Mouse (Mus musculus): ENCODE measurements around the gene Cspg5. TPM values are rescaled to one million over a fixed set of nuclear protein-coding genes. Genes with fewer than 3 reads are reported as not detected.
A peak's percentile ranks its signal among the peaks of the same experiment; 100 is the strongest.

The Cspg5 gene
- polyA plus RNA-seq, 1 experiment from 2014 or later: 3.4 TPM

DNA sequence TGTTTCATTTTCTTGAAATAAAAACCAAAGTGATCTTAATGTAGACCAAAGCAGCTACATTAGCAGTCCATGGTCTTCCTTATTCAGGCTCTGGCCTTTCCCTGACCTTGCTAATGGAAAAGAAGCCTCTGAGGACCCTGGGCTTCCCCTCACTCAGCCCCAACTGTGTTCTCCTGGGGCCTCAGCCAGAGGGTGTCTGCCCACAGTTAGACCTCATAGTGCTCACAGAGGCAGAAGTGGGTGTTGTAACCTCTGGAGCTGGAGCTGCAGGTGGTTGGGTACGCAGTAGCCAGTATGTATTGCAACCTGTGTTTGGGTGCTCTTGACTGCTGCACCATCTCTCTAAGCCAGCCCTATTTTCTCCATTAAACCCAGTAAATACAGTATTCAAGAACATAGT, 14.5 kb upstream of the Cspg5 start:
- ATAC-seq (ENCODE audit: insufficient read depth, low FRiP score): no peak
- no peaks in the 10 kb centered on the region for H3K9me3 ChIP-seq (replicated peaks; ENCODE audit: control insufficient read depth, low read length)
- no peak overlapping the region for H3K4me2 ChIP-seq (ENCODE audit: low read depth, low read length)
- 95% methylated on average over 1 of the region's 1 CpGs for WGBS
- H3K4me3 ChIP-seq (replicated peaks; ENCODE audit: low read length): no peak overlapping the region
- H3K27me3 ChIP-seq (ENCODE audit: control insufficient read depth, insufficient read depth, low read length): no peaks in the 10 kb centered on the region
- H3K9ac ChIP-seq (ENCODE audit: low read length): no peak overlapping the region
- no peaks in the 10 kb centered on the region for H3K4me1 ChIP-seq (ENCODE audit: control insufficient read depth, insufficient read depth, low read length)
- H3K36me3 ChIP-seq (ENCODE audit: control insufficient read depth, insufficient read depth, low read length): peaks cover 6% of the 10 kb centered on the region; the same call in 1 of the 2 replicates
- H3K27ac ChIP-seq (ENCODE audit: low read length): no peak overlapping the region

DNA sequence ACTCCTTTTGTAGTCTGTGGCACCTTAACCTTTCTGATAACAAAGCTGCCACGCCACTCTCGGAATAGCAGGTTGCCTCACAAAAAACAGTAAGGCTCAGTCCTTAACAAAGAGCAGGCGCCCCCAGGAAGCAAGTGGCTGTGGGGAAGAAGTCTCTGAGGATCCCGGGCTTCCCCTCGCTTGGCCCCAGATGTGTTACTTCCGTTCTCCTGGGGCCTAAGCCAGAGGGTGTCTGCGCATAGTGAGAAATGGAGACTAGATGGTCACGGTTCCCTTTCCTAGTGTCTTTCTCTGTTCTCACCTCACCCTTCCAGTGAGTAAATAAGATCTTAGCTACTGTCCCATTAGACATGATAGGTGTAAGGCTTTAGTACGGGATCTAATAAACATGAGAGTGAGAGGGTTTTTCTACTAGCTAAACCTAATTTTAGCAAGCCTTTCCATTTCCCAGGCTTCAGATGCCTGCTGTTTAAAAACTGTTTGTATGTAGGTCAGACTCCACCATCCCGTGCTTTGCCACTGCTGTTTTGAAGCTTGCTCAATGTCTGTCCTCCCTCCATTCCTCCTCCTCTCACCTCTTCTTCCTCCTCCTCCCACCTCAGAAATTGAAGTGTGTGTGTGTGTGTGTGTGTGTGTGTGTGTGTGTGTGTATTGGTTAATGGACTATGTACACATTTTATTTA, 13.9 kb upstream of the Cspg5 start:
- ATAC-seq (ENCODE audit: insufficient read depth, low FRiP score): no peak
- no peaks in the 10 kb centered on the region for H3K27me3 ChIP-seq (ENCODE audit: control insufficient read depth, insufficient read depth, low read length)
- no peak overlapping the region for H3K4me3 ChIP-seq (replicated peaks; ENCODE audit: low read length)
- no peak overlapping the region for H3K27ac ChIP-seq (ENCODE audit: low read length)
- H3K36me3 ChIP-seq (ENCODE audit: control insufficient read depth, insufficient read depth, low read length): peaks cover 8% of the 10 kb centered on the region; the same call in 1 of the 2 replicates
- WGBS: 78% methylated on average over 10 of the region's 10 CpGs
- no peak overlapping the region for H3K4me2 ChIP-seq (ENCODE audit: low read depth, low read length)
- H3K9ac ChIP-seq (ENCODE audit: low read length): no peak overlapping the region
- H3K4me1 ChIP-seq (ENCODE audit: control insufficient read depth, insufficient read depth, low read length): no peaks in the 10 kb centered on the region
- no peaks in the 10 kb centered on the region for H3K9me3 ChIP-seq (replicated peaks; ENCODE audit: control insufficient read depth, low read length)

DNA sequence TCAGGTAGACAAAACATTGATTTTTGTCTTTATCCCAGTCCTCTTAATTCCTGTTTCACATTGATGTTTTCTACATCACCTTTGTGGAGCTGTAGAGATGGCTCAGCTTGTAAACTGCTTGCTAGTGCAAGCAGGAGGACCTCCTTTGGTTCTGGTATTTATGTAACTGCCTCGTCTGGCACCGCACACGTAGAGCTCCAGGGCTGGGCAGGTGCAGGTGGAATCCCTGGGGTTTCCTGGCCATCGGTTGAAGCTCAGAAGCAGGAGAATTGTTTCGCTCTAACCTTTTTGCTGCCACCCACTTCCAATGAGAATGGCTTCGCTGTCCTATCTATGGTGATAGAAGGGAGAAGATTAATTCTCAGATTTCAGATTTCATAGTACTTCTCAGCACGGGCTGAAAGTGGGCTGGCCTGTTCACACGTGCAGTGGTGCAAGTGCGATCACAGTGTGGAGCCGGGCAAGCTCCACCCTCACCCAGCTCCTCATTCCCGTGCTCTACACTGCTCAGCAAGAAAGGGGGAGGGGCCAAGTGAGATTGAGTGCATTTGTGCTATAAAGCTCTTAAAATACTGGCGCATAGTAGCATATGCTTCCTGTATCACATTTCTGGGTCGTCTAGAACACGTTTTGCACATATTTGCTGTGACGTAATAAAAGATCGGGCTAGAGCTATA, 13.1 kb upstream of the Cspg5 start:
- H3K27ac ChIP-seq (ENCODE audit: low read length): no peak overlapping the region
- no peaks in the 10 kb centered on the region for H3K4me1 ChIP-seq (ENCODE audit: control insufficient read depth, insufficient read depth, low read length)
- H3K4me3 ChIP-seq (replicated peaks; ENCODE audit: low read length): no peak overlapping the region
- no peaks in the 10 kb centered on the region for H3K9me3 ChIP-seq (replicated peaks; ENCODE audit: control insufficient read depth, low read length)
- no peak overlapping the region for H3K9ac ChIP-seq (ENCODE audit: low read length)
- H3K27me3 ChIP-seq (ENCODE audit: control insufficient read depth, insufficient read depth, low read length): no peaks in the 10 kb centered on the region
- no peak for ATAC-seq (ENCODE audit: insufficient read depth, low FRiP score)
- H3K4me2 ChIP-seq (ENCODE audit: low read depth, low read length): no peak overlapping the region
- peaks cover 13% of the 10 kb centered on the region; the same call in 1 of the 2 replicates for H3K36me3 ChIP-seq (ENCODE audit: control insufficient read depth, insufficient read depth, low read length)
- 86% methylated on average over 16 of the region's 16 CpGs for WGBS

DNA sequence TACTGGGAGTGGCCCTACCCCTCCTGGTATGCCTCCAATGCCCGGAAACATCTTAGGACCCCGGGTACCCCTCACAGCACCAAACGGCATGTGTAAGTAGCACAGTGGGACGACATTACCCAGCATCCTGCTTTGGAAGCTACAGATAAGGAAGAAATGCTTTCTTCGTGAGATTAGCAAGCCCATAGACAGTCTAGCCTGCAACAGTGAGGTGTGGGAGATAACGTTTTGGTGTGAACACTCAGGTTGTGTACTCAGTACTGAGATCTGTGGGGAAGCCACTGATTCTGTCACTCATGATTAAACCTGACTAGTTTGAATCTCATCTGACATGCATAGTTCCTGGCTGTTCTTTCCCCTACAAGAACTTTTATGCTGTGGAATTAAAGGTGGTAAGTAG, 8.6 kb upstream of the Cspg5 start:
- Histone ChIP-seq H3K4me1 (ENCODE audit: control insufficient read depth, insufficient read depth, low read length) (no peaks in the 10 kb centered on the region), H3K9ac (ENCODE audit: low read length) (no peak overlapping the region), H3K4me2 (ENCODE audit: low read depth, low read length) (no peak overlapping the region), H3K27me3 (ENCODE audit: control insufficient read depth, insufficient read depth, low read length) (no peaks in the 10 kb centered on the region), H3K4me3 (replicated peaks; ENCODE audit: low read length) (no peak overlapping the region), H3K27ac (ENCODE audit: low read length) (no peak overlapping the region), H3K9me3 (replicated peaks; ENCODE audit: control insufficient read depth, low read length) (no peaks in the 10 kb centered on the region), H3K36me3 (ENCODE audit: control insufficient read depth, insufficient read depth, low read length) (peaks cover 25% of the 10 kb centered on the region)
- no peak for ATAC-seq (ENCODE audit: insufficient read depth, low FRiP score)
- WGBS: 88% methylated on average over 6 of the region's 6 CpGs

DNA sequence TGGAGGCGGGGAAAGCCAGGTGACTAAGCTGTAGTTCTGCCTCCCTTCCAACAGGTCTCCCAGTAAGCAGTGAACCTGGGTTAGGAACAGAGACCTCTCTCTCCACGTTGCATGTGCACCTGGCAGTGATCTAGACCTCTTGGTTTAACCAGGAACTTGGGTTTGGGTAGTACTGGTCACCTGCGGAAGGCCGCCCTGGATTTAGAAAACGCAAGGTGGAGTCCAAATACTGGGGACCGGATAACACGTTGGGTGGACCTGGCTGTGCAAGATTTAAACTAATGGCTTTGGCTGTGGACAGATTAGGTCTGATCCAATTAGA, 945 bp downstream of the Cspg5 start:
- 14% methylated on average over 7 of the region's 7 CpGs for WGBS
- no peak for ATAC-seq (ENCODE audit: insufficient read depth, low FRiP score)

DNA sequence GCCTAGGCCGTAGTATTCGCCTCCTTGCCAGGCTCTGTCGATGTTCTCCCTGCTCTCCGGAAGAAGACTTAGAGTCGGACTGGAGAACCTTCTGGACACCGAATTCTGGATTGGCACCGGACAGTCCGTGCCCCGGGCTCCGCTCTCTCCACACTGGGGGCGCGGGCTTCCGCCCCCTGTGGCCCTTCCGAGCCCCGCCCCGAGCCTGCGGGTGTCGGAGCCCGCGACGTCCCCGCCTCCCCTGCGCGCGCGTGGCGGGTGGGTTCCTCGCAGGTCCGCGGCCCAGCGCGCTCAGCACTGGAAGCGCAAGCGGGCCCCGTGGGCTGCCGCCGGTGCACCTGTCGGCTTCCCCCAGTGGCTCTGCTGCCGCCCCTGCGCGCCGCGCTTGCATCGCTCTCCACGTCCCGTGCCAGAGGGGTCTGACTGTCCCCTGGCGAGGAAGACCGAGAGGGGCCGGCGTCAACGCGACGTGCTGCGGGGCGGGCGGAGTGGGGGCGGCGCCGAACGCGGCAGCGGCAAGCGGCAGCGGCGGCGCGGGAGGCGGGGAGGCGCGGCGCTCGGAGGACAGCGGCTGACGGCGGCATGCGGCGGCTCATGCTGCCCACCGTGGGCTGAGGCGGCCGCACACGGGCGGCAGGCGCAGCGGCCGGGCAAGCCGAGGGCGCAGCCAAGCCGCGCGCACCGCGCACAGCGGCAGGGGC, 1.5 kb downstream of the Cspg5 start:
- Histone ChIP-seq H3K27ac (ENCODE audit: low read length) (no peak overlapping the region), H3K27me3 (ENCODE audit: control insufficient read depth, insufficient read depth, low read length) (peaks cover 3% of the 10 kb centered on the region; the same call in 1 of the 2 replicates), H3K36me3 (ENCODE audit: control insufficient read depth, insufficient read depth, low read length) (no peaks in the 10 kb centered on the region), H3K4me2 (ENCODE audit: low read depth, low read length) (peak overlapping the region; percentile 100), H3K4me1 (ENCODE audit: control insufficient read depth, insufficient read depth, low read length) (peaks cover 20% of the 10 kb centered on the region), H3K4me3 (replicated peaks; ENCODE audit: low read length) (peak overlapping the region; percentile 71), H3K9me3 (replicated peaks; ENCODE audit: control insufficient read depth, low read length) (no peaks in the 10 kb centered on the region), H3K9ac (ENCODE audit: low read length) (peak overlapping the region; percentile 69)
- WGBS: 1% methylated on average over 84 of the region's 93 CpGs
- peak; percentile 28; the same call in 1 of the 2 replicates for ATAC-seq (ENCODE audit: insufficient read depth, low FRiP score)

More for the DNA sequence above, 945 bp downstream of the Cspg5 start:
- H3K27me3 ChIP-seq (ENCODE audit: control insufficient read depth, insufficient read depth, low read length): peaks cover 3% of the 10 kb centered on the region; the same call in 1 of the 2 replicates
- H3K9ac ChIP-seq (ENCODE audit: low read length): peak overlapping the region; percentile 69
- H3K4me3 ChIP-seq (replicated peaks; ENCODE audit: low read length): peak overlapping the region; percentile 71
- no peak overlapping the region for H3K27ac ChIP-seq (ENCODE audit: low read length)
- H3K4me2 ChIP-seq (ENCODE audit: low read depth, low read length): peak overlapping the region; percentile 100
- no peaks in the 10 kb centered on the region for H3K36me3 ChIP-seq (ENCODE audit: control insufficient read depth, insufficient read depth, low read length)
- no peaks in the 10 kb centered on the region for H3K9me3 ChIP-seq (replicated peaks; ENCODE audit: control insufficient read depth, low read length)
- H3K4me1 ChIP-seq (ENCODE audit: control insufficient read depth, insufficient read depth, low read length): peaks cover 15% of the 10 kb centered on the region

DNA sequence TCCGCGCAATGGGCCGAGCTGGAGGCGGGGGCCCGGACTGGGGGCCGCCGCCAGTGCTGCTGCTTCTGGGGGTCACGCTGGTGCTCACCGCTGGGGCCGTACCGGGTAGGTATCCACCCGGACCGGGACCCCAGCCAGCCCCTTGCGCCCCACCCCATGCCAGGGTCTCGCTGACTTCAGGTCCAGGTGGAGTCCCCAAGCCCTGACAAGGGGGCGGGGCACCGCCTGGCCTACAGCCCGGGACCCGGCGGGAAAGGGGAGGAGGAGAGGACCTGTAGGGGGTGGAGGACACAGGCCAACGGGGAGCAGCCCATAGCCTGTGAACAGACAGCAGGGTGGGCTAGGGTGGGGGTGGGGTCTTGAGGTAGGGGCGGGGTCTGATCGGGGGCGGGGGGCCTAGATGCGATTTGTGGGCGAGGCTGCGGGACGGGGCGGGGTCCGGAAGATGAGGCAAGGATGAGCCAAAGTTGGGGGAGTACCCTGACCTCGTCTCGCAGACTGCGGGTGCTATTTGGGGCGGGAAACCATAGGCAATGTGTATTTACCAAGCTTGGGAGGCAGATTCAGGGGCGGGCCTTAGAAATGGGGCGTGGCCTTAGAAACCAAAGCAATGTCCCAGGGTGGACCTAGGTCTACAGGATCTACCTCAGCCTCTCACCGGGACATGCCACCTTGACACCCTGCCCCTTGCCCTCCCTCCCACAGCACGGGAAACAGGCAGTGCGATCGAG, 2.2 kb downstream of the Cspg5 start:
- under 1% methylated on average over 33 of the region's 40 CpGs for WGBS
- peak; percentile 56 for ATAC-seq (ENCODE audit: insufficient read depth, low FRiP score)
- H3K4me1 ChIP-seq (ENCODE audit: control insufficient read depth, insufficient read depth, low read length): peaks cover 21% of the 10 kb centered on the region

DNA sequence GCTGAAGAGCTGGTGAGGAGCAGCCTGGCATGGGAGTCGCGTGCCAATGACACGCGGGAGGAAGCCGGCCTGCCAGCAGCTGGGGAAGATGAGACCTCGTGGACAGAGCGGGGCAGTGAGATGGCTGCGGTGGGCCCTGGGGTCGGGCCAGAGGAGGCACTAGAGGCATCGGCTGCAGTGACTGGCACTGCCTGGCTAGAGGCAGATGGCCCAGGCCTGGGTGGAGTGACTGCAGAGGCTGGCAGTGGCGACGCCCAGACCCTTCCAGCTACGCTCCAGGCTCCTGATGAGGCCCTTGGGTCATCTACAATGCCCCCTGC, 2.7 kb downstream of the Cspg5 start:
- peak overlapping the region; percentile 71 for H3K4me3 ChIP-seq (replicated peaks; ENCODE audit: low read length)
- 0 out of 2 replicates have a peak, but pooled peaks have one; percentile 3 for ATAC-seq (ENCODE audit: insufficient read depth, low FRiP score)
- peak overlapping the region; percentile 100 for H3K4me2 ChIP-seq (ENCODE audit: low read depth, low read length)
- 36% methylated on average over 13 of the region's 13 CpGs for WGBS
- H3K9ac ChIP-seq (ENCODE audit: low read length): peak overlapping the region; percentile 69; the same call in 1 of the 2 replicates
- peaks cover 3% of the 10 kb centered on the region; the same call in 1 of the 2 replicates for H3K27me3 ChIP-seq (ENCODE audit: control insufficient read depth, insufficient read depth, low read length)
- H3K36me3 ChIP-seq (ENCODE audit: control insufficient read depth, insufficient read depth, low read length): no peaks in the 10 kb centered on the region
- H3K9me3 ChIP-seq (replicated peaks; ENCODE audit: control insufficient read depth, low read length): no peaks in the 10 kb centered on the region
- H3K4me1 ChIP-seq (ENCODE audit: control insufficient read depth, insufficient read depth, low read length): peaks cover 21% of the 10 kb centered on the region
- H3K27ac ChIP-seq (ENCODE audit: low read length): no peak overlapping the region

More for the DNA sequence above, 2.2 kb downstream of the Cspg5 start:
- Histone ChIP-seq H3K9ac (ENCODE audit: low read length) (peak overlapping the region; percentile 69), H3K4me2 (ENCODE audit: low read depth, low read length) (peak overlapping the region; percentile 100), H3K27me3 (ENCODE audit: control insufficient read depth, insufficient read depth, low read length) (peaks cover 3% of the 10 kb centered on the region; the same call in 1 of the 2 replicates), H3K4me3 (replicated peaks; ENCODE audit: low read length) (peak overlapping the region; percentile 71), H3K9me3 (replicated peaks; ENCODE audit: control insufficient read depth, low read length) (no peaks in the 10 kb centered on the region), H3K27ac (ENCODE audit: low read length) (no peak overlapping the region), H3K36me3 (ENCODE audit: control insufficient read depth, insufficient read depth, low read length) (no peaks in the 10 kb centered on the region)

Measured in stomach, embryonic 16.5 days (tissue).